Mouse (Mus musculus) left cerebral cortex, adult 11 months (tissue): ENCODE data around the gene Cela2a.

Experiments used
- DNase-seq: peaks from one replicate; pipeline ENCODE4 v3.0.0; 2022; ENCODE audit warnings: low spot score

Cela2a gene

DNA sequence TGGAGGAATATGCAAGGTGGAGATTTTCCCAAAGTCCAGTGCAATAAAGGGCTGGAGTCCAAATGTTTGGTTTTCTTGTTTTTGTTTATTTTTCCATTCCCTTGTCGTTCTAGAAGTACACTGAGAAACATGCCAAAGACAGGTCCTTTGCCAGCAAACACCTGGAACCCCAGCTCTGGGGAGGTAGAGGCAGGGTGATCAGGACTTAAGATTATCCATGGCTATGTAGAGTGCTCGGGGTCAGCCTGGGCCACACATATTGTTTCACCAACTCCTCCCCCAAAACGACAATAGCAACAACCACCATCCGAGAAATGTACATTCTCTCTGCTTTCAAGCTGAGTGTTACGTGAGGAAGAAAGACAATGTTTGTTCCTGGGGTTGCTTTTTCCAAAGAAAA is at the start of gene Cela2a:
Gene Cela2a (minus strand): TSS at position 101 of the 400 bp plus-strand sequence.
- DNase-seq = no peak

DNA sequence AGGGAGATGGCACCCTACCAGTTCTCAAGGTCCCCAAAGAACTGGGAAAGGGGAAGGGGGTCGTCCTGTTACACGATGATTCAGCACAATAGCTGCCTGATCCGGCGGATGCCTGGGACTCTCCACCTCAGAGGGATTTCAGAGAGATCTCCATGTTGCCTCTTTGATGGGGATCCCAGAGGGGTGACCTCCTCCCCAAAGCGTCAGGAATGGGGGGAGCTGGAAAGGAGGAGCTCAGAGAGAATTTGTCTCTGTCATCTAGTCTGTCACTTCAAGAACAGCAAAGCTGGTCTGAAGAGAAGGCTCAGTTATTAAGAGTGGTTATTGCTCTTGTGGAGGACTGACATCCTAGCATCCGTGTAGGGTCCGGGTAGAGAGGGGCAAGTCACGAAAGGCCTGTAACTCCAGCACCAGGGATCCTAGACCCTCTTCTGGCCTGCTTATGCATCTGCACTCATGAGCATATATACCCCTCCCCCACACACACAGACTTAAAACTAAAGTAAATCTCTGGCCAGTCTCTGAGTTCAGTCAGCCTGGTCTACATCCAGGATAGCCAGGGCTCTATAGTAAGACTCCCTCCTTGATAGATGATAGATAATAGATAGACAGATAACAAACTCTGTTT is 49.6 kb upstream of the Cela2a start:
- DNase-seq = no peak

DNA sequence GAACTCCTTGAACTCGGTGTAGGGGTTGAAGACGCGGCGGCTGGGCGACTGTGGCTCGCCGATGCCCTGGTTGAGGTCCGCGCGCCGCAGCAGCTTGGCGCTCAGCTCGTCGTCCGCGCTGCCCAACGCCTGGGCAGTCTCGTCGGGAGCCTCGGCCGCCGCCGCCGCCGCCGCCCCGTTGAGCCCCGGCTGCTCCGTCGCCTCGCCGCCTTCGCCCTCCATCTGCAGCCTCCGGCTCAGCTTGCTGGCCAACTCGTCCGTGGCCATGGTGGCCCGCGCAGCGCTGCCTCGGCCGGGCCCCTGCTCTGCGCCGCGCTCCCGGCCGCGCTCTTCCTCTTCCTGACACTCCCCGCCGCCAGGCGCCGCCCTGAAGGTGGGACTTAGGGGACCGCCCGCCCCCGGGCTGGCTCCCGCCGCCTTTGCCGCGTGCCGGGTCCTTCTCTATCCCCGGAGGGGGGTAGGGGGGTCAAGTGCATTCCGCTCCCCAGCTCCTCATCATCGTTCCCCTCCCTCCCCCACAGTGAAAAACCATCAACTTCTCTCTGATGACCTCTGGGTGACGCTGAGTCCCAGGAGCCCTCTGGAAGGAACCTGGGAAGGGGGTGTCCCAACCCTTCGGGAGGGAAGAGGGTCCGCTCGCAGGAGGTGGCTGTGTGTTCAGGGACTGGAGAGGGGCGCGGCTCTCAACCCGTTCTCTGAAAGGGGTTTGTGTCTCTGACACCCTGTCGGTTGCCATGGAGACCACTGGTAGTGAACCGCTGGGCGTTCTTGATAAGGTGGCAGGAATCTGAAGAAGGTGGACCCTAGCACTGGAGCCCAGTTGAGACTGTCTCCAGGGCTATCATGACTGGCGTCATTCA is 48.9 kb upstream of the Cela2a start, which contains the start of gene Efhd2:
Gene Efhd2 (minus strand): TSS at position 320 of the 860 bp plus-strand sequence.
- DNase-seq = no peak

GRCm38 (mm10) chr4:141874111-141874600 is 48.2 kb upstream of the Cela2a start:
- no peak for DNase-seq

DNA sequence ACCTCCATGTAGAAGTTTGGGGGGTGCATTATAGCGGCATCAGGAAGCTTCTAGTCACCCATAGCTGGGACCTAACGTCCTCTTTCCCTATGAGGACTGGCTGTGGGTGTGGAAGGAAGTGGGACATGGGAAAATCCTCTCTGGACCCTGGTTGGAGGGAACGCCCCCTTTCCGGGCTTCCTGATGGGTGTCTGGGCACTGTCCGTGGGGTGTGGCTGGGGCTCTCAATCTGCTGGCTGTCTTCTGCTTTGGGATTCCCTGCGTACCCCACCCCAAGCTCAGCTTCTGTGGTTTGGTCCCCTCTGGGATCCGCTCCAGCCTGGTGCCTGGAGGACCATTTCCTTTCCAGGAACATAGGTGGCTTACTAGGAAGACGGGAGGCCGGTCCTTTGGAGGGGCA is 47.0 kb upstream of the Cela2a start:
- no peak for DNase-seq

DNA sequence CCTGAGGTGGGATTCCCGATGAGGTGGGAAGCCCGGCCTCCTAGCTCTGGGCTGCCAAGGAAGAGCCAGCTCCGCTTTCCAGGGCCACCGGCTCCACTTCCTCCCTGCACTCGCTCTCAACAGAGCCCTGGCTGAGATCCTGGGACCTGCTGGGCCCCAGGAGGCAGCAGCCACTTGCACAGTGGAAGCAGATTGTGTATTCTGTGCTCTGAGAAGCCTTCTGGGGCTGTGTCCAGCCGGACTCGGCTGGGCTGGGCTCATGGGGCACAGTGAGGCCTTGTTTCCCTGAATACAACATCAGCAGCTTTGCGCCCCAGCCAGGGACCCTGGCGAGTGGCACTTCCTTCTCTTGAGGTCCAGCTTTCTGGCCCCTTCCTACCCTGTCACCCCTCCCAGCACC is 45.9 kb upstream of the Cela2a start:
- DNase-seq = no peak

DNA sequence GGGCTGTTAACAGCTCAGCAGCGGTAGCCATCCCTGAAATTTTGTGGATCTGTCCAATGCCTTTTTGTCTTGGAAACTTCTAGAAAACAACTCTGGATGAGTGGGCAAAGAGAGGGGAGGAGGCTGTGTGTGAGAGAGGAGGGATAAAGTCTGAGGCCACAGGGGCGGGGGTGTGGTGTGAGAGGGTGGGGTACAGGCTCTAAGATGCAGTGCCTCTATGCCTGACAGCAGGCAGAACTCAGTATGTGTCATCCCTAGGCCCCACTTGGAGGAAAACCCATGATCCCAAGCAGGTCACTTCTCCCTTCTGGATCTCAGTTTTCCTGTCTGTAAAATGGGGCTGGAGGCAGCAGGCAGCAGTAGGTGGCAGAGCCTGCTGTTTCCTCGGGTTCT is 45.4 kb upstream of the Cela2a start:
- DNase-seq = no peak

GRCm38 (mm10) chr4:141870666-141871332 is 44.8 kb upstream of the Cela2a start:
- no peak for DNase-seq

DNA sequence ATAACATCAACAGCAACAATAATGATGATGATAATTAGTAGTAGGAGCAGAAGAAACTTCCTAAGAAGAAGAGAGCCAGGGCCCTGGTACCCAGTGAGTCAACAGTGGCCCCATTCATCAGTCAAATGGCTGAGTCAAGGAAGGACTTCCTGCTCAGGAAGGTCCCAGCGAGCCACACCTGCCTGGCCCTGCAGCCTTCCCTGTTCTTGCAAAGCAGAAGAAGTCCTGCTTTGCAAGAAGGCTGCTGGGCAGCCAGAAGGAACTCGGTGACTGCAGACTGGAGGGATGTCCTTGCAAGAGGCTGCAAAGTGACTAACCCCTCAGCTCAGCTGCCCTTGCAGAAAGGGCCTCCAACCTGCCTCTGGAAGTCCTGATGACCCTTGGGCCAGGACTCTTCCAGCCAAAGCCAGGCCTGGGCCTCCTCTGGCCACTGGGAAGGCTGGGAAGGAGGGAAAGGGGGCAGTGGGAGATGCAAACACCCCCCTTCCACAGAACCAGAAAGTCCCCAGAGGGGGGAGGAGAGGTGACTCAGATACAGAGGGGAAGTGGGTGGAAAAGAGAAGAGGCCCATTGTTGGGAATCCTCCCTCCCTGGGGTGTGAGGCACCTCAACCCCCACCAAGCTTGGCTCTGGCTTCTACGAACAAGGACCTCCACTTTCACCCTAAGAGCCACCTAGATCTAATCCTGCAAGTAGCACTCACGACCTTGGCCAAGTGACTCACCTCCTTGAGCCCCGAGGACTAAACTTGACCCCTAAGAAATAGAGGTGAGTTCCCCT is 43.7 kb upstream of the Cela2a start:
- DNase-seq = no peak

- DNase-seq = no peak
Observed at GRCm38 (mm10) chr4:141868051-141868450, 42.1 kb upstream of the Cela2a start.

- no peak for DNase-seq
Observed at GRCm38 (mm10) chr4:141867498-141867897, 41.5 kb upstream of the Cela2a start.

- no peak for DNase-seq
Observed at GRCm38 (mm10) chr4:141866933-141867490, 41.1 kb upstream of the Cela2a start.

GRCm38 (mm10) chr4:141865600-141865999 is 39.6 kb upstream of the Cela2a start:
- no peak for DNase-seq

GRCm38 (mm10) chr4:141865006-141865405 is 39.0 kb upstream of the Cela2a start:
- no peak for DNase-seq

DNA sequence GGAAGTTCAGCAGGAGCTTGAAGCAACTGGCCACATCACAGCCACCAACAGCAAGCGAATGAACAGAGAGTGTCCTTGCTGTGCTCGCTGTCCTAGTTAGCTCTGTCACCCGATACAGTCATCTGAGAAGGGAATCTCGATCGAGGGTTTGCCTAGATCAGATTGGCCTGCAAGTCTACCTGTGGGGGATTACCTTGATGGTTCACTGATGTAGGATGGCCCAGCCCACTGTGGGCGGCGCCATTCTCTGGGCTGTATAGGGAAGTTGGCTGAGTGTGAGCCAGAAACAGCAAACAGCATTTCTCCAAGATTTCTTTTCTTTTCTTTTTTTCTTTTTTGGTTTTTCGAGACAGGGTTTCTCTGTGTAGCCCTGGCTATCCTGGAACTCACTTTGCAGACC is 38.5 kb upstream of the Cela2a start:
- DNase-seq = no peak

- DNase-seq = no peak
Observed at GRCm38 (mm10) chr4:141863726-141864280, 37.8 kb upstream of the Cela2a start.

GRCm38 (mm10) chr4:141862867-141863266 is 36.9 kb upstream of the Cela2a start:
- no peak for DNase-seq

DNA sequence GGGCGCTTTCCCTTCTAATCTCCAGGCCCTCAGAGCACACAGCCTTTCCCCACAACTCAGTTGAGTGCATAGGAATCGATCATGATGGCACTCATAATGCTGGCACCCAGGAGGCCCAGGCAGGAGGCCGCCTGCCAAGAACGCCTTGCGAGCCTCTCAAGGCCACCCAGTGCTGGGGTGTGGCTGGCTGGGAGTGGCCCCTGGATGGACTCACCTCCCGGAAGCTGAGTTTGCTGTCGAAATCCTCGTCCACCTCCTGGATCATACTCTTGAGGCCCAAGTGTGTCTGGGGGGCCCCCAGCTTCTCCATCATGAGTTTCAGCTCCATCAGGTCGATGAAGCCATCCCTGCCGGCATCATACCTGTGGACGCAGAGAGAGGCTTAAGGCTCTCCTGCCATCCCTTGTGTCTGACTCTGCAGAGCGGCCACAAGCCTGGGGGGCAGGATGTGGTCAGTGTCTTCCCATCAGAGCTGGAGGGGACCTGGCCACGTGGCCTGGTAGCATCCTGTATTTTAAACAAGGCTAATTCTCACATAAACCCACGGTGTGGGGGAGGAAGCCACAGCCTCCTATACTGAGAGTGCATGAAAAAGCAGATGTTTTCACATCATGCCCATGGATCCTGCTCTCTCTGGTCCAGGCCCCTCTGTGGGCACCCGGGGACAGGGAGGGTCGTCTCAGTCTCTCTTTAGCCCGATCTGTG is 35.8 kb upstream of the Cela2a start:
- DNase-seq = no peak

DNA sequence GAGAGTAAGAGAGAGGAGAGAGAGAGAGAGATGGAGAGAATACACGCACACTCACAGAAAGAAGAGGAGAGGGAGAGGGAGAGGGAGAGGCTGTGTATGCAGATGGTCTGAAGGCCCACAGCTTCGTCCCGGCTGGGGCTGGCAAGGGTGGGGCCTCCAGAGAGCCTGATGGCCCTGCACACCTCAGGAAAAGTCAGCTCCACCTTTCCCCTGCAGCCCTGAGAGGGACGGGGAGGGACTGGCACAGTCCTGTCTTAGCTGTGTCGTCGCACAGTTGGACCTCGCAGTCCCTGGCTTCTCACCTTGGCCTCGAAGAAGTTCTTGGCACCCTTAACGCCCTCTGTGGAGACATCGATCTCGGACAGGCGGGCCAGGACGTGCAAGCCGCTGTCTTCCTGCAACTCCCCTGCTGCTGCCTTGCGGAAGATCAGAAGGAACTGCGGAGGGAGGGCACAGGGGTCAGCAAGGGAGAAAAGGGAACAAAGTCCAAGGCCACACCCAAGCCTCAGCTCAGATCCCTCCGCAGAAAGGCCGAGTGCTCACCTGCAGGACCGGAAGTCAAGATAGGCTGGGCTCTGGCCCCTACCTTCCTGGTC is 34.4 kb upstream of the Cela2a start:
- no peak for DNase-seq

GRCm38 (mm10) chr4:141859351-141859750 is 33.4 kb upstream of the Cela2a start:
- DNase-seq = no peak
